Mouse (Mus musculus) midbrain, postnatal 0 days (tissue): Measurements from ENCODE around the gene Apbb1ip. TPM values are rescaled to one million over a fixed set of nuclear protein-coding genes. Genes with fewer than 3 reads are reported as not detected.

Experiments used
- ATAC-seq: fragments of 200-750 bp; cut with Nextera tagmentation; 2 replicates; pipeline ENCODE4 v1.8.0; 2017; ENCODE audit warnings: moderate number of reproducible peaks, mild to moderate bottlenecking, moderate TSS enrichment, moderate library complexity; ENCODE audit not compliant: low FRiP score
- DNase-seq: peaks from one replicate; pipeline ENCODE4 v3.0.0-alpha.2; 2015; ENCODE audit warnings: low spot score
- H3K27ac ChIP-seq: fragments of 300-500 bp; sonication (generic); 2 replicates; pipeline ENCODE4 v1.5.1; 2014; ENCODE audit warnings: low read depth, mild to moderate bottlenecking, low read length, mixed read lengths
- H3K27me3 ChIP-seq: fragments of 300-500 bp; sonication (generic); 2 replicates; pipeline ENCODE4 v1.6.1; 2014; ENCODE audit warnings: low read length, control low read depth, mixed read lengths; ENCODE audit not compliant: insufficient read depth
- H3K36me3 ChIP-seq: fragments of 300-500 bp; sonication (generic); 2 replicates; pipeline ENCODE4 v1.6.1; 2014; ENCODE audit warnings: low read length, control low read depth, mixed read lengths; ENCODE audit not compliant: insufficient read depth
- H3K4me1 ChIP-seq: fragments of 300-500 bp; sonication (generic); 2 replicates; pipeline ENCODE4 v1.6.1; 2014; ENCODE audit warnings: mild to moderate bottlenecking, control low read depth, antibody characterized with exemption, low read length, mixed read lengths; ENCODE audit not compliant: insufficient read depth
- H3K4me2 ChIP-seq: fragments of 300-500 bp; sonication (generic); 2 replicates; pipeline ENCODE4 v1.6.1; 2014; ENCODE audit warnings: low read depth, mild to moderate bottlenecking, low read length, mixed read lengths; ENCODE audit not compliant: poor library complexity, severe bottlenecking
- H3K4me3 ChIP-seq: fragments of 300-500 bp; sonication (generic); 2 replicates; pipeline ENCODE4 v1.5.1; 2014; ENCODE audit warnings: low read depth, mild to moderate bottlenecking, low read length, moderate library complexity
- H3K9ac ChIP-seq: fragments of 300-500 bp; sonication (generic); replicated peaks from 2 replicates; pipeline ENCODE4 v1.6.1; 2014; ENCODE audit warnings: mild to moderate bottlenecking, low read length, moderate library complexity, mixed read lengths; ENCODE audit not compliant: poor library complexity, severe bottlenecking
- H3K9me3 ChIP-seq: fragments of 300-500 bp; sonication (generic); 2 replicates; pipeline ENCODE4 v1.6.1; 2016; ENCODE audit warnings: low read length, control low read depth
- CTCF ChIP-seq: IDR thresholded peaks from 2 replicates; pipeline ENCODE4 v1.5.1; 2016; ENCODE audit warnings: antibody characterized with exemption, mild to moderate bottlenecking
- WGBS: fragments of 180-500 bp; shearing (Covaris S2); extraction: QIAGEN DNeasy Blood & Tissue Kit; methylation state at CpG from one replicate; pipeline ENCODE4 v1.1.7; 2014; 5-methylcytosine and 5-hydroxymethylcytosine counted together
- polyA plus RNA-seq: library from polyadenylated mRNA; unstranded; fragments of >200 nt; fragmentation: Nextera tagmentation; extraction: Ambion mirVana; gene quantifications from 2 replicates; pipeline ENCODE4 v1.2.1, GENCODE M21; 2015
- total RNA-seq: library from RNA; depleted of rRNA; stranded (reverse); fragments of >200 nt; gene quantifications from 2 replicates; pipeline ENCODE4 v1.2.3, GENCODE M21; 2014

The Apbb1ip gene
- total and polyA plus RNA-seq, 2 experiments from 2014 or later, result 1.0 to 1.4 TPM

DNA sequence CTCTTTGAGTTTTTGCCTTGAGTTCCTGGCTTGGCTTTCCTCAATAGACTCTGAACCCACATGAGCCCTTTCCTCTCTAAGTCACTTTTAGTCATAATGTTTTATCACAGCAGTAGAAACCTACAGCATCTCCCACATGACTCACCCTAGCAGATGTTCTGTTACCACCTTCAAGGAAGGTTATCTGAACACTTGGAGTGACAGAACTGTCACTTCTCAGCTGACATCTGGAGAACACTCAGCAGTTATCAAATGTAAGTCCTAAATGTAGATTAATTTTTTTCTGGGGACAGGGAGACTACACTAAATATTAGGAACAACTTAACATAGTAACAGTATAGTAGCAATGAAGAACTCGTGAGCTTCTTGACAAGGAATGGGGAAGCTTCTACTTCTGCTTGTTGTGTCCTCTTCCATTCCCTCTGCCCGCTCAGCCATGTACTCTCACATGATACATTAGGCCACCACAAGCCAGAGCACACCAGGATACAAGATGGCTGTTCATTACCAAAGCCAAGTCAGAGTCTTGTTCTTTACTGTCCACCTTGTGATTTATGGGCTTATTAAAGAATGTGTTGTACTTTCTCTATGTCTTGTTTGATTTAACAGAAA lies 25.6 kb downstream of the Apbb1ip start:
- Histone ChIP-seq H3K4me2 (no peak overlapping the region), H3K27me3 (no peaks in the 10 kb centered on the region), H3K9ac (no peak overlapping the region), H3K4me3 (no peak overlapping the region), H3K4me1 (no peaks in the 10 kb centered on the region), H3K9me3 (no peaks in the 10 kb centered on the region), H3K36me3 (no peaks in the 10 kb centered on the region), H3K27ac (no peak overlapping the region)
- ATAC-seq, result no peak
- DNase-seq, result no peak
- WGBS, result 76% methylated on average over 2 of the region's 2 CpGs
- no peak for TF ChIP-seq CTCF

DNA sequence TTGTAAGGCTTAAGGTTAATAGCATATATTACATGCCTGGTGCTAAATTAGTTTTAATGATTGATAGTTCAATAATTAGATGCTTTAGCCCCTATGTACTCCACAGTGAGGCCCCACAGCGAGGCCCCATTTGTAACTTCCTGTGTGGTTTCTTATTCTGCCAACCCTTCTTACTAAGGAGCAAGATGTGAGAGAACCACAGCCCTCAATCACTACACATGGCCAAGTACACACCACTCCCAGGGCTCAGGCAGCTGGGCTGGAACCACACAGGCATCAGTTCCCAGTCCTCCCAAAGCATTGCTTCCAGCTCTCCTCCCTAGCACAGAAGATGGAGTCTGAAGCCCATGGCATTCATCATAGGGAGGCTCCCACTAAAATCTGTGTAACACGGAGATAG lies 31.7 kb downstream of the Apbb1ip start:
- Histone ChIP-seq H3K4me1 (no peaks in the 10 kb centered on the region), H3K4me2 (no peak overlapping the region), H3K27me3 (no peaks in the 10 kb centered on the region), H3K36me3 (no peaks in the 10 kb centered on the region), H3K4me3 (no peak overlapping the region), H3K9me3 (no peaks in the 10 kb centered on the region), H3K9ac (no peak overlapping the region), H3K27ac (no peak overlapping the region)
- TF ChIP-seq CTCF, result no peak
- no peak for DNase-seq
- ATAC-seq, result no peak
- WGBS, result 87% methylated on average over 2 of the region's 2 CpGs

DNA sequence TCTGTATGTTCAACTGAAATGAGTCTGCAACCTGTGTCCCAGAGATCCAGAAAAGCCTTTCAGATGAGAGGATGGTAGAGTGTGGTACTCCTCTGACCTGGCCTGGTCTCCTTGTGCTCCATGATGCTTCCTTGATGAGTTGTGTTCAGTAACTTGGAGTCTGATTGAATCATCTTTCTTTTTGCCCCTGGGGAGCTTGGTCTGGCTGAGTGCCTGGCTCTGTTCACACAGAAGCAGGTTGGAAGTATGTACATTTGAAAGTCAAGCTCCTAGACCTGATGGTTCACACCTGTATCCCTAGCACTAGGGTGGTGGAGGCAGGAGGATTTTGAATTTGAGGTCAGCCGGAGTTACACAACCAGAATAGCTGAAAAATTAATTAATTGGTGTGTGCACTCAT lies 32.7 kb downstream of the Apbb1ip start:
- H3K27ac ChIP-seq, result no peak overlapping the region
- 100% methylated on average over 1 of the region's 1 CpGs for WGBS
- no peaks in the 10 kb centered on the region for H3K36me3 ChIP-seq
- H3K27me3 ChIP-seq, result no peaks in the 10 kb centered on the region
- no peaks in the 10 kb centered on the region for H3K4me1 ChIP-seq
- no peak overlapping the region for H3K4me3 ChIP-seq
- no peak overlapping the region for H3K9ac ChIP-seq
- no peak for ATAC-seq
- H3K9me3 ChIP-seq, result no peaks in the 10 kb centered on the region
- no peak for TF ChIP-seq CTCF
- no peak overlapping the region for H3K4me2 ChIP-seq
- no peak for DNase-seq

GRCm38 (mm10) chr2:22807312-22807711 lies 33.4 kb downstream of the Apbb1ip start:
- Histone ChIP-seq H3K36me3 (no peaks in the 10 kb centered on the region), H3K9me3 (no peaks in the 10 kb centered on the region), H3K4me1 (no peaks in the 10 kb centered on the region), H3K27me3 (no peaks in the 10 kb centered on the region), H3K4me3 (no peak overlapping the region), H3K27ac (no peak overlapping the region), H3K4me2 (no peak overlapping the region), H3K9ac (no peak overlapping the region)
- no peak for TF ChIP-seq CTCF
- ATAC-seq (no peak), DNase-seq (no peak)
- WGBS, result 56% methylated on average over 1 of the region's 1 CpGs

GRCm38 (mm10) chr2:22810851-22811250 lies 37.0 kb downstream of the Apbb1ip start:
- Histone ChIP-seq H3K27ac (no peak overlapping the region), H3K27me3 (no peaks in the 10 kb centered on the region), H3K4me1 (no peaks in the 10 kb centered on the region), H3K9me3 (no peaks in the 10 kb centered on the region), H3K36me3 (no peaks in the 10 kb centered on the region), H3K4me2 (no peak overlapping the region), H3K4me3 (no peak overlapping the region), H3K9ac (no peak overlapping the region)
- DNase-seq (no peak), ATAC-seq (no peak)
- no peak for TF ChIP-seq CTCF
- 93% methylated on average over 4 of the region's 4 CpGs for WGBS

DNA sequence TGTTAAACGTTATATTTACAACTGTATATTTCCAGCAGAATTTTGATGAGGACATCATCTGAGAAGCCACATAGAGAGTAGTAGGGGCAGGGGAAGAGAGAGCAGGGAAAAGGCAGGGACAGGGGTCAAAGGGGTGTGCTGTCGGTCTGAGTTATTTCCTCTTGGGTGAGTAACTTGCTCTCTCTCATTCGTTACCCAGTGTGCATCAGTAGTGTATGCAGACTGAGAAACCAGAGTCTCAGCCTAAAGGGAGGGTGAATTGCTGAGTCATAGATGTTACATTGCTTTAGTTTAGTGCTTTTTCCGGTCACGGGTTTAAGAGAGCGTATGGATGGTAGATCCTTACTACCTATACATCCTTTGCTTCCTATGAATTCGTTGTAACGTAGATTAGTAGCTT lies 37.6 kb downstream of the Apbb1ip start:
- ATAC-seq (no peak), DNase-seq (no peak)
- no peaks in the 10 kb centered on the region for H3K9me3 ChIP-seq
- no peak overlapping the region for H3K27ac ChIP-seq
- no peak for TF ChIP-seq CTCF
- no peak overlapping the region for H3K9ac ChIP-seq
- H3K36me3 ChIP-seq, result no peaks in the 10 kb centered on the region
- 88% methylated on average over 8 of the region's 8 CpGs for WGBS
- H3K4me1 ChIP-seq, result no peaks in the 10 kb centered on the region
- no peaks in the 10 kb centered on the region for H3K27me3 ChIP-seq
- no peak overlapping the region for H3K4me3 ChIP-seq
- H3K4me2 ChIP-seq, result no peak overlapping the region
